Mouse (Mus musculus) lung, postnatal 0 days (tissue): ENCODE results near the gene Pmm1.

Source experiments
- CTCF ChIP-seq: IDR thresholded peaks from 2 replicates; pipeline ENCODE4 v1.5.1; 2016; ENCODE audit warnings: antibody characterized with exemption, mild to moderate bottlenecking
- EP300 ChIP-seq: IDR thresholded peaks from 2 replicates; pipeline ENCODE4 v1.6.1; 2016; ENCODE audit warnings: antibody characterized with exemption, mild to moderate bottlenecking, control low read depth

DNA sequence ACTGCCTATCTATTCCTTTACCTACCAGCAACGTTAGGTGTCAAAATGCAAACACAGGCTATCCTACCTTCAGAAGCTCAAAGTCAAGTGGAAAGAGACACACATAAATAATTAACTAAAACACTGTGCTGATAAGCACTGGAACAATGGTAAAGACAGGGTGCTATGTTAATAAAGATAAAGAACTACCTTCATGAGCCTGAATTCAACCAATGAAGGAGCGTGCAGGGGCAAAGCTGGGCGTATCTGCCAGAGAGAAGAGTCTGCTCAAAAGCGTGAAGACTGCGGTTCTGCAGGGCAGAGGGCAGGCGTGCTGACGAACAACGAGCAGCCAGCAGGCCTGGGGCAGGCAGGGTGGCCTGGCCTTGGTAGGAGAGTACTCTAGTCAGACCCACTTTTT, 43.5 kb upstream of the Pmm1 start:
- TF ChIP-seq CTCF (no peak), EP300 (no peak)
